Mouse (Mus musculus) heart, embryonic 13.5 days (tissue): ENCODE results near the gene Klhdc8b. TPM values are rescaled to one million over a fixed set of nuclear protein-coding genes. Genes with fewer than 3 reads are reported as not detected.

Experiments
- ATAC-seq: fragments of 200-750 bp; cut with Nextera tagmentation; 2 replicates; pipeline ENCODE4 v1.8.0; 2017; ENCODE audit warnings: moderate TSS enrichment; ENCODE audit not compliant: insufficient number of reproducible peaks, low FRiP score, low TSS enrichment; ENCODE audit errors: extremely low read depth
- H3K27ac ChIP-seq: fragments of 300-500 bp; sonication (generic); replicated peaks from 2 replicates; pipeline ENCODE4 v1.5.1; 2015; ENCODE audit warnings: moderate library complexity, mild to moderate bottlenecking, inconsistent platforms
- H3K27me3 ChIP-seq: fragments of 300-500 bp; sonication (generic); replicated peaks from 2 replicates; pipeline ENCODE4 v1.6.1; 2015; ENCODE audit warnings: mild to moderate bottlenecking, inconsistent platforms
- H3K36me3 ChIP-seq: fragments of 300-500 bp; sonication (generic); 2 replicates; pipeline ENCODE4 v1.6.1; 2015; ENCODE audit warnings: mild to moderate bottlenecking, inconsistent platforms
- H3K4me1 ChIP-seq: fragments of 300-500 bp; sonication (generic); 2 replicates; pipeline ENCODE4 v1.6.1; 2015; ENCODE audit warnings: inconsistent platforms
- H3K4me2 ChIP-seq: fragments of 300-500 bp; sonication (generic); 2 replicates; pipeline ENCODE4 v1.6.1; 2015; ENCODE audit warnings: inconsistent platforms, mild to moderate bottlenecking, moderate library complexity
- H3K4me3 ChIP-seq: fragments of 300-500 bp; sonication (generic); 2 replicates; pipeline ENCODE4 v1.5.1; 2015; ENCODE audit warnings: moderate library complexity, mild to moderate bottlenecking, inconsistent platforms
- H3K9ac ChIP-seq: fragments of 300-500 bp; sonication (generic); 2 replicates; pipeline ENCODE4 v1.6.1; 2015; ENCODE audit warnings: inconsistent platforms, mild to moderate bottlenecking, moderate library complexity
- H3K9me3 ChIP-seq: fragments of 300-500 bp; sonication (generic); 2 replicates; pipeline ENCODE4 v1.6.1; 2016; ENCODE audit warnings: inconsistent platforms
- WGBS: fragments of 180-500 bp; shearing (Covaris S2); methylation state at CpG from one replicate; pipeline ENCODE4 v1.1.7; 2015; ENCODE audit warnings: mixed read lengths; 5-methylcytosine and 5-hydroxymethylcytosine counted together
- polyA plus RNA-seq: library from polyadenylated mRNA; unstranded; fragments of >200 nt; fragmentation: Nextera tagmentation; extraction: Ambion mirVana; gene quantifications from 2 replicates; pipeline ENCODE4 v1.2.1, GENCODE M21; 2015

The Klhdc8b gene
- 90.6 and 106 TPM in 2 replicates for polyA plus RNA-seq

GRCm38 (mm10) chr9:108461181-108461631 is at the start of gene Klhdc8b:
Gene Klhdc8b, minus strand, starts transcription at chr9:108461581.
- Histone ChIP-seq H3K27me3 (no peaks in the 10 kb centered on the region), H3K36me3 (peaks cover 36% of the 10 kb centered on the region), H3K4me1 (peaks cover 28% of the 10 kb centered on the region), H3K4me3 (peak within 1 kb of the TSS; percentile 85), H3K27ac (peak within 1 kb of the TSS; percentile 92), H3K4me2 (peak within 1 kb of the TSS; percentile 89), H3K9me3 (no peaks in the 10 kb centered on the region), H3K9ac (peak within 1 kb of the TSS; percentile 97)
- 22% methylated on average over 11 of the region's 11 CpGs for whole genome bisulfite sequencing
- no peak for ATAC-seq

GRCm38 (mm10) chr9:108508776-108509175 is 47.4 kb upstream of the Klhdc8b start:
- Histone ChIP-seq H3K9ac (peak overlapping the region; percentile 86), H3K4me3 (peak overlapping the region; percentile 67), H3K4me2 (peak overlapping the region; percentile 97), H3K4me1 (peaks cover 17% of the 10 kb centered on the region), H3K36me3 (peaks cover 50% of the 10 kb centered on the region), H3K27ac (peak overlapping the region; percentile 73; the same call in 1 of the 2 replicates), H3K9me3 (no peaks in the 10 kb centered on the region), H3K27me3 (no peaks in the 10 kb centered on the region)
- ATAC-seq = no peak
- WGBS = 82% methylated on average over 7 of the region's 7 CpGs

- Histone ChIP-seq H3K4me2 (peak within 1 kb of the TSS; percentile 97), H3K27me3 (no peaks in the 10 kb centered on the region), H3K36me3 (peaks cover 50% of the 10 kb centered on the region), H3K4me1 (peaks cover 17% of the 10 kb centered on the region), H3K4me3 (peak within 1 kb of the TSS; percentile 67), H3K9ac (peak within 1 kb of the TSS; percentile 86), H3K9me3 (no peaks in the 10 kb centered on the region), H3K27ac (peak within 1 kb of the TSS; percentile 73)
- ATAC-seq = peak; percentile 87
- WGBS = under 1% methylated on average over 37 of the region's 37 CpGs
These were observed 46.4 kb upstream of the Klhdc8b start, which contains the start of gene Qars for GRCm38 (mm10) chr9:108507619-108508434. Gene Qars, plus strand, starts transcription at chr9:108507706.

GRCm38 (mm10) chr9:108506901-108507300 is 45.5 kb upstream of the Klhdc8b start:
- 80% methylated on average over 7 of the region's 7 CpGs for WGBS
- Histone ChIP-seq H3K36me3 (peaks cover 50% of the 10 kb centered on the region), H3K4me3 (peak overlapping the region; percentile 67), H3K27ac (no peak overlapping the region), H3K9me3 (no peaks in the 10 kb centered on the region), H3K27me3 (no peaks in the 10 kb centered on the region), H3K9ac (no peak overlapping the region), H3K4me1 (peaks cover 17% of the 10 kb centered on the region), H3K4me2 (peak overlapping the region; percentile 97)
- ATAC-seq = no peak

GRCm38 (mm10) chr9:108499943-108500342 is 38.6 kb upstream of the Klhdc8b start:
- H3K27me3 ChIP-seq = no peaks in the 10 kb centered on the region
- no peak for ATAC-seq

GRCm38 (mm10) chr9:108499231-108499630 is 37.9 kb upstream of the Klhdc8b start:
- H3K9ac ChIP-seq = no peak overlapping the region
- no peaks in the 10 kb centered on the region for H3K4me1 ChIP-seq
- peaks cover 96% of the 10 kb centered on the region for H3K36me3 ChIP-seq
- WGBS = 94% methylated on average over 7 of the region's 7 CpGs
- H3K4me2 ChIP-seq = no peak overlapping the region
- ATAC-seq = no peak
- no peaks in the 10 kb centered on the region for H3K9me3 ChIP-seq
- no peak overlapping the region for H3K4me3 ChIP-seq
- H3K27ac ChIP-seq = no peak overlapping the region
- H3K27me3 ChIP-seq = no peaks in the 10 kb centered on the region

More at GRCm38 (mm10) chr9:108499943-108500342, 38.6 kb upstream of the Klhdc8b start:
- H3K9me3 ChIP-seq = no peaks in the 10 kb centered on the region
- H3K4me2 ChIP-seq = no peak overlapping the region
- H3K27ac ChIP-seq = no peak overlapping the region
- peaks cover 89% of the 10 kb centered on the region for H3K36me3 ChIP-seq
- no peak overlapping the region for H3K9ac ChIP-seq
- no peaks in the 10 kb centered on the region for H3K4me1 ChIP-seq
- H3K4me3 ChIP-seq = no peak overlapping the region
- 84% methylated on average over 15 of the region's 15 CpGs for WGBS

GRCm38 (mm10) chr9:108494905-108495304 is 33.5 kb upstream of the Klhdc8b start:
- Histone ChIP-seq H3K27me3 (no peaks in the 10 kb centered on the region), H3K9me3 (no peaks in the 10 kb centered on the region), H3K27ac (no peak overlapping the region), H3K4me2 (no peak overlapping the region), H3K36me3 (peaks cover 85% of the 10 kb centered on the region), H3K9ac (no peak overlapping the region), H3K4me1 (peaks cover 19% of the 10 kb centered on the region), H3K4me3 (no peak overlapping the region)
- WGBS = 80% methylated on average over 10 of the region's 10 CpGs
- ATAC-seq = no peak

- Histone ChIP-seq H3K27me3 (no peaks in the 10 kb centered on the region), H3K4me2 (no peak overlapping the region), H3K4me1 (peaks cover 20% of the 10 kb centered on the region), H3K9ac (no peak overlapping the region), H3K9me3 (no peaks in the 10 kb centered on the region), H3K27ac (no peak overlapping the region), H3K36me3 (peaks cover 85% of the 10 kb centered on the region), H3K4me3 (no peak overlapping the region)
- ATAC-seq = no peak
- 88% methylated on average over 19 of the region's 19 CpGs for WGBS
These were observed 32.9 kb upstream of the Klhdc8b start for GRCm38 (mm10) chr9:108494146-108494825.

GRCm38 (mm10) chr9:108493246-108493645 is 31.9 kb upstream of the Klhdc8b start:
- Histone ChIP-seq H3K9ac (no peak overlapping the region), H3K36me3 (peaks cover 85% of the 10 kb centered on the region), H3K4me3 (no peak overlapping the region), H3K27ac (no peak overlapping the region), H3K4me1 (peaks cover 20% of the 10 kb centered on the region), H3K9me3 (no peaks in the 10 kb centered on the region), H3K4me2 (no peak overlapping the region), H3K27me3 (no peaks in the 10 kb centered on the region)
- 94% methylated on average over 8 of the region's 8 CpGs for WGBS
- ATAC-seq = no peak

- Histone ChIP-seq H3K9me3 (no peaks in the 10 kb centered on the region), H3K27ac (peak overlapping the region; percentile 98), H3K9ac (peak overlapping the region; percentile 99), H3K4me1 (peaks cover 20% of the 10 kb centered on the region), H3K4me3 (peak overlapping the region; percentile 97), H3K36me3 (peaks cover 85% of the 10 kb centered on the region), H3K4me2 (peak overlapping the region; percentile 95), H3K27me3 (no peaks in the 10 kb centered on the region)
- no peak for ATAC-seq
- WGBS = 78% methylated on average over 16 of the region's 16 CpGs
These were observed 30.8 kb upstream of the Klhdc8b start for GRCm38 (mm10) chr9:108492043-108492750.

- 2% methylated on average over 12 of the region's 12 CpGs for WGBS
- no peak for ATAC-seq
- peak overlapping the region; percentile 99 for H3K9ac ChIP-seq
- H3K4me3 ChIP-seq = peak overlapping the region; percentile 97
- H3K4me2 ChIP-seq = peak overlapping the region; percentile 95
- H3K9me3 ChIP-seq = no peaks in the 10 kb centered on the region
- H3K4me1 ChIP-seq = peaks cover 20% of the 10 kb centered on the region
- H3K27ac ChIP-seq = peak overlapping the region; percentile 98
- H3K36me3 ChIP-seq = peaks cover 85% of the 10 kb centered on the region
- no peaks in the 10 kb centered on the region for H3K27me3 ChIP-seq
These were observed 29.9 kb upstream of the Klhdc8b start for GRCm38 (mm10) chr9:108491286-108491580.
